Mouse (Mus musculus) stomach, embryonic 14.5 days (tissue): Measurements from ENCODE around the gene Phf20. TPM values are rescaled to one million over a fixed set of nuclear protein-coding genes. Genes with fewer than 3 reads are reported as not detected.

Experiments
- ATAC-seq: fragments of 200-750 bp; cut with Nextera tagmentation; 2 replicates; pipeline ENCODE4 v1.8.0; 2017; ENCODE audit warnings: low read depth, moderate TSS enrichment; ENCODE audit not compliant: insufficient number of reproducible peaks, insufficient read depth, low FRiP score
- H3K27ac ChIP-seq: fragments of 300-500 bp; sonication (generic); 2 replicates; pipeline ENCODE4 v1.5.1; 2014; ENCODE audit warnings: mild to moderate bottlenecking, low read length, moderate library complexity, mixed read lengths
- H3K27me3 ChIP-seq: fragments of 300-500 bp; sonication (generic); 2 replicates; pipeline ENCODE4 v1.6.1; 2014; ENCODE audit warnings: low read length, control low read depth, mixed read lengths; ENCODE audit not compliant: control insufficient read depth, insufficient read depth
- H3K36me3 ChIP-seq: fragments of 300-500 bp; sonication (generic); 2 replicates; pipeline ENCODE4 v1.6.1; 2014; ENCODE audit warnings: mild to moderate bottlenecking, control low read depth, low read length, moderate library complexity, mixed read lengths; ENCODE audit not compliant: control insufficient read depth, insufficient read depth
- H3K4me1 ChIP-seq: fragments of 300-500 bp; sonication (generic); 2 replicates; pipeline ENCODE4 v1.6.1; 2014; ENCODE audit warnings: low read length, control low read depth, mixed read lengths; ENCODE audit not compliant: control insufficient read depth, insufficient read depth
- H3K4me2 ChIP-seq: fragments of 300-500 bp; sonication (generic); replicated peaks from 2 replicates; pipeline ENCODE4 v1.6.1; 2014; ENCODE audit warnings: low read depth, low read length, control low read depth
- H3K4me3 ChIP-seq: fragments of 300-500 bp; sonication (generic); 2 replicates; pipeline ENCODE4 v1.5.1; 2014; ENCODE audit warnings: low read depth, low read length, control low read depth
- H3K9ac ChIP-seq: fragments of 300-500 bp; sonication (generic); replicated peaks from 2 replicates; pipeline ENCODE4 v1.6.1; 2014; ENCODE audit warnings: low read depth, mild to moderate bottlenecking, control low read depth, low read length, moderate library complexity, mixed read lengths
- H3K9me3 ChIP-seq: fragments of 300-500 bp; sonication (generic); 2 replicates; pipeline ENCODE4 v1.6.1; 2016; ENCODE audit warnings: low read depth, low read length, control low read depth; ENCODE audit not compliant: control insufficient read depth
- WGBS: fragments of 180-500 bp; shearing (Covaris S2); extraction: QIAGEN DNeasy Blood & Tissue Kit; methylation state at CpG from one replicate; pipeline ENCODE4 v1.1.7; 2014; 5-methylcytosine and 5-hydroxymethylcytosine counted together
- microRNA-seq: library from miRNA; unstranded; fragments of <30 nt; microRNA quantifications from one replicate; pipeline ENCODE4, GENCODE M21; 2016
- polyA plus RNA-seq: library from polyadenylated mRNA; unstranded; fragments of >200 nt; fragmentation: Nextera tagmentation; extraction: Ambion mirVana; gene quantifications from 2 replicates; pipeline ENCODE4 v1.2.1, GENCODE M21; 2014

Gene Phf20
- polyA plus RNA-seq, 1 experiment from 2014 or later = 93.0 TPM

- Histone ChIP-seq H3K4me1 (0 out of 2 replicates have a peak, but pooled peaks cover 3% of the 10 kb centered on the region), H3K36me3 (no peaks in the 10 kb centered on the region), H3K27ac (no peak overlapping the region), H3K27me3 (no peaks in the 10 kb centered on the region), H3K9ac (no peak overlapping the region), H3K9me3 (no peaks in the 10 kb centered on the region), H3K4me2 (no peak overlapping the region), H3K4me3 (no peak overlapping the region)
- WGBS = 71% methylated on average over 4 of the region's 4 CpGs
- ATAC-seq = no peak
Measured at GRCm38 (mm10) chr2:156348812-156349211, 152.5 kb downstream of the Phf20 start.

- no peak overlapping the region for H3K4me3 ChIP-seq
- no peaks in the 10 kb centered on the region for H3K9me3 ChIP-seq
- ATAC-seq = no peak
- H3K4me1 ChIP-seq = 0 out of 2 replicates have a peak, but pooled peaks cover 3% of the 10 kb centered on the region
- no peaks in the 10 kb centered on the region for H3K36me3 ChIP-seq
- H3K27ac ChIP-seq = no peak overlapping the region
- H3K9ac ChIP-seq = no peak overlapping the region
- H3K27me3 ChIP-seq = no peaks in the 10 kb centered on the region
- no peak overlapping the region for H3K4me2 ChIP-seq
- WGBS = 88% methylated on average over 4 of the region's 4 CpGs
Measured at GRCm38 (mm10) chr2:156349286-156349848, 153.1 kb downstream of the Phf20 start.

GRCm38 (mm10) chr2:156351243-156351642 is 155.0 kb downstream of the Phf20 start:
- no peak for ATAC-seq

GRCm38 (mm10) chr2:156352413-156353165 is 156.3 kb downstream of the Phf20 start:
- Histone ChIP-seq H3K27ac (no peak overlapping the region), H3K9ac (no peak overlapping the region), H3K9me3 (no peaks in the 10 kb centered on the region), H3K27me3 (no peaks in the 10 kb centered on the region), H3K4me3 (no peak overlapping the region), H3K4me2 (no peak overlapping the region), H3K4me1 (0 out of 2 replicates have a peak, but pooled peaks cover 3% of the 10 kb centered on the region), H3K36me3 (no peaks in the 10 kb centered on the region)
- no peak for ATAC-seq
- WGBS = 74% methylated on average over 8 of the region's 8 CpGs

More at GRCm38 (mm10) chr2:156351243-156351642, 155.0 kb downstream of the Phf20 start:
- WGBS = 79% methylated on average over 7 of the region's 7 CpGs
- Histone ChIP-seq H3K27ac (no peak overlapping the region), H3K4me2 (no peak overlapping the region), H3K4me3 (no peak overlapping the region), H3K36me3 (no peaks in the 10 kb centered on the region), H3K4me1 (0 out of 2 replicates have a peak, but pooled peaks cover 3% of the 10 kb centered on the region), H3K27me3 (no peaks in the 10 kb centered on the region), H3K9me3 (no peaks in the 10 kb centered on the region), H3K9ac (no peak overlapping the region)

- H3K9ac ChIP-seq = no peak overlapping the region
- H3K27me3 ChIP-seq = no peaks in the 10 kb centered on the region
- H3K36me3 ChIP-seq = no peaks in the 10 kb centered on the region
- WGBS = 32% methylated on average over 7 of the region's 7 CpGs
- H3K9me3 ChIP-seq = no peaks in the 10 kb centered on the region
- H3K4me3 ChIP-seq = no peak overlapping the region
- H3K27ac ChIP-seq = no peak overlapping the region
- no peak for ATAC-seq
- H3K4me1 ChIP-seq = 0 out of 2 replicates have a peak, but pooled peaks cover 3% of the 10 kb centered on the region
- no peak overlapping the region for H3K4me2 ChIP-seq
Measured at GRCm38 (mm10) chr2:156353265-156353692, 157.0 kb downstream of the Phf20 start.

GRCm38 (mm10) chr2:156356031-156356430 is 159.8 kb downstream of the Phf20 start:
- ATAC-seq = no peak

More at GRCm38 (mm10) chr2:156356031-156356430, 159.8 kb downstream of the Phf20 start:
- Histone ChIP-seq H3K4me2 (no peak overlapping the region), H3K36me3 (no peaks in the 10 kb centered on the region), H3K4me3 (no peak overlapping the region), H3K9ac (no peak overlapping the region), H3K27me3 (no peaks in the 10 kb centered on the region), H3K4me1 (0 out of 2 replicates have a peak, but pooled peaks cover 3% of the 10 kb centered on the region), H3K27ac (no peak overlapping the region), H3K9me3 (no peaks in the 10 kb centered on the region)
- WGBS = 71% methylated on average over 7 of the region's 7 CpGs

Small RNA genes within 50 kb of the gene (microRNA-seq; reads per million reads assigned to microRNA genes)
- gene Gm22759 = not detected

Other genes with a start within 250 kb of the Phf20 start
- gene Cep250, start 240.0 kb upstream of the Phf20 start, polyA plus RNA-seq = 22.6 and 27.8 TPM in 2 replicates
- 2.1 and 2.2 TPM in 2 replicates for gene 6430550D23Rik, start 188.5 kb upstream of the Phf20 start, polyA plus RNA-seq
- gene Ergic3, start 188.4 kb upstream of the Phf20 start, polyA plus RNA-seq = 264 and 266 TPM in 2 replicates
- gene Fer1l4, start 143.5 kb upstream of the Phf20 start, polyA plus RNA-seq = 0.78 and 1.6 TPM in 2 replicates
- 3.1 and 4.2 TPM in 2 replicates for gene Spag4, start 131.3 kb upstream of the Phf20 start, polyA plus RNA-seq
- 59.5 and 60.1 TPM in 2 replicates for gene Cpne1, start 84.5 kb upstream of the Phf20 start, polyA plus RNA-seq
- 30.1 and 31.5 TPM in 2 replicates for gene Rbm12, start 84.5 kb upstream of the Phf20 start, polyA plus RNA-seq
- 11.0 and 17.6 TPM in 2 replicates for gene Gm28036, start 69.4 kb upstream of the Phf20 start, polyA plus RNA-seq
- 380 and 418 TPM in 2 replicates for gene Romo1, start 52.4 kb upstream of the Phf20 start, polyA plus RNA-seq
- 41.5 and 44.6 TPM in 2 replicates for gene Nfs1, start 52.3 kb upstream of the Phf20 start, polyA plus RNA-seq
- gene Rbm39, start 16.2 kb upstream of the Phf20 start, polyA plus RNA-seq = 754 and 766 TPM in 2 replicates
- gene Cnbd2, start 115.8 kb downstream of the Phf20 start, polyA plus RNA-seq = 3.4 and 4.5 TPM in 2 replicates
- gene Scand1, start 116.2 kb downstream of the Phf20 start, polyA plus RNA-seq = 61.0 and 62.5 TPM in 2 replicates
- 5.2 and 6.2 TPM in 2 replicates for gene Epb41l1, start 224.4 kb downstream of the Phf20 start, polyA plus RNA-seq